Mouse (Mus musculus): ENCODE measurements around the gene Mkrn1. TPM values are rescaled to one million over a fixed set of nuclear protein-coding genes. Genes with fewer than 3 reads are reported as not detected.
"Not testable (repeated sequence)": the region's sequence is repeated elsewhere in the genome, so short reads cannot be mapped to it uniquely, and the experiment has no call there.

The Mkrn1 gene
- polyA plus RNA-seq, 1 experiment from 2014 or later: 247 TPM

- Histone ChIP-seq H3K4me3 (replicated peaks; ENCODE audit: low read length) (peak overlapping the region; percentile 95), H3K27ac (no peak overlapping the region; the same call in 1 of the 2 replicates), H3K27me3 (ENCODE audit: control insufficient read depth, insufficient read depth, low read length) (0 out of 2 replicates have a peak, but pooled peaks cover 10% of the 10 kb centered on the region), H3K4me1 (replicated peaks; ENCODE audit: control insufficient read depth, insufficient read depth, low read length) (peaks cover 22% of the 10 kb centered on the region; the same call in 1 of the 2 replicates), H3K4me2 (replicated peaks) (peak overlapping the region; percentile 70), H3K9ac (peak overlapping the region; percentile 91), H3K9me3 (ENCODE audit: control insufficient read depth, low read length) (no peaks in the 10 kb centered on the region), H3K36me3 (replicated peaks; ENCODE audit: control insufficient read depth, insufficient read depth) (no peaks in the 10 kb centered on the region)
- ATAC-seq (ENCODE audit: low FRiP score) (no peak), DNase-seq (ENCODE audit: low spot score) (no peak)
- 19% methylated on average over 9 of the region's 9 CpGs for WGBS
Measured at GRCm38 (mm10) chr6:39376775-39377174, 43.5 kb downstream of the Mkrn1 start.

- Histone ChIP-seq H3K27me3 (ENCODE audit: control insufficient read depth, insufficient read depth, low read length) (no peaks in the 10 kb centered on the region), H3K4me2 (replicated peaks) (no peak overlapping the region), H3K9me3 (ENCODE audit: control insufficient read depth, low read length) (no peaks in the 10 kb centered on the region), H3K36me3 (replicated peaks; ENCODE audit: control insufficient read depth, insufficient read depth) (no peaks in the 10 kb centered on the region), H3K27ac (no peak overlapping the region), H3K9ac (no peak overlapping the region), H3K4me3 (replicated peaks; ENCODE audit: low read length) (no peak overlapping the region), H3K4me1 (replicated peaks; ENCODE audit: control insufficient read depth, insufficient read depth, low read length) (peaks cover 22% of the 10 kb centered on the region; the same call in 1 of the 2 replicates)
- no peak for ATAC-seq (ENCODE audit: low FRiP score)
- 72% methylated on average over 4 of the region's 4 CpGs for WGBS
- no peak for DNase-seq (ENCODE audit: low spot score)
Measured at GRCm38 (mm10) chr6:39373301-39373955, 46.8 kb downstream of the Mkrn1 start.

- H3K9ac ChIP-seq: no peak overlapping the region
Measured at GRCm38 (mm10) chr6:39372727-39373126, 47.5 kb downstream of the Mkrn1 start.

GRCm38 (mm10) chr6:39372042-39372441 is 48.2 kb downstream of the Mkrn1 start:
- no peaks in the 10 kb centered on the region for H3K36me3 ChIP-seq (replicated peaks; ENCODE audit: control insufficient read depth, insufficient read depth)
- no peak overlapping the region for H3K4me2 ChIP-seq (replicated peaks)
- no peaks in the 10 kb centered on the region for H3K27me3 ChIP-seq (ENCODE audit: control insufficient read depth, insufficient read depth, low read length)
- ATAC-seq (ENCODE audit: low FRiP score) (no peak), DNase-seq (ENCODE audit: low spot score) (no peak)
- H3K9me3 ChIP-seq (ENCODE audit: control insufficient read depth, low read length): no peaks in the 10 kb centered on the region
- H3K4me3 ChIP-seq (replicated peaks; ENCODE audit: low read length): no peak overlapping the region
- H3K9ac ChIP-seq: no peak overlapping the region
- H3K4me1 ChIP-seq (replicated peaks; ENCODE audit: control insufficient read depth, insufficient read depth, low read length): peaks cover 19% of the 10 kb centered on the region; the same call in 1 of the 2 replicates
- no peak overlapping the region for H3K27ac ChIP-seq

More at GRCm38 (mm10) chr6:39372727-39373126, 47.5 kb downstream of the Mkrn1 start:
- H3K4me2 ChIP-seq (replicated peaks): no peak overlapping the region
- DNase-seq (ENCODE audit: low spot score) (no peak), ATAC-seq (ENCODE audit: low FRiP score) (no peak)
- 0 out of 2 replicates have a peak overlapping the region, but pooled peaks have one; percentile 20 for H3K27ac ChIP-seq
- WGBS: 63% methylated on average over 7 of the region's 7 CpGs
- H3K36me3 ChIP-seq (replicated peaks; ENCODE audit: control insufficient read depth, insufficient read depth): no peaks in the 10 kb centered on the region
- no peaks in the 10 kb centered on the region for H3K9me3 ChIP-seq (ENCODE audit: control insufficient read depth, low read length)
- H3K4me3 ChIP-seq (replicated peaks; ENCODE audit: low read length): no peak overlapping the region
- H3K4me1 ChIP-seq (replicated peaks; ENCODE audit: control insufficient read depth, insufficient read depth, low read length): peaks cover 20% of the 10 kb centered on the region; the same call in 1 of the 2 replicates
- H3K27me3 ChIP-seq (ENCODE audit: control insufficient read depth, insufficient read depth, low read length): no peaks in the 10 kb centered on the region

GRCm38 (mm10) chr6:39369631-39370030 is 50.6 kb downstream of the Mkrn1 start:
- DNase-seq (ENCODE audit: low spot score) (no peak), ATAC-seq (ENCODE audit: low FRiP score) (no peak)
- Histone ChIP-seq H3K9me3 (ENCODE audit: control insufficient read depth, low read length) (no peaks in the 10 kb centered on the region), H3K9ac (no peak overlapping the region), H3K27me3 (ENCODE audit: control insufficient read depth, insufficient read depth, low read length) (no peaks in the 10 kb centered on the region), H3K4me1 (replicated peaks; ENCODE audit: control insufficient read depth, insufficient read depth, low read length) (0 out of 2 replicates have a peak, but pooled peaks cover 4% of the 10 kb centered on the region), H3K4me2 (replicated peaks) (no peak overlapping the region), H3K27ac (no peak overlapping the region), H3K36me3 (replicated peaks; ENCODE audit: control insufficient read depth, insufficient read depth) (peaks cover 19% of the 10 kb centered on the region), H3K4me3 (replicated peaks; ENCODE audit: low read length) (no peak overlapping the region)
- WGBS: 81% methylated on average over 3 of the region's 3 CpGs

GRCm38 (mm10) chr6:39362684-39363083 is 57.6 kb downstream of the Mkrn1 start:
- H3K4me3 ChIP-seq (replicated peaks; ENCODE audit: low read length): no peak overlapping the region
- no peak overlapping the region for H3K4me2 ChIP-seq (replicated peaks)
- peaks cover 70% of the 10 kb centered on the region for H3K36me3 ChIP-seq (replicated peaks; ENCODE audit: control insufficient read depth, insufficient read depth)
- H3K27ac ChIP-seq: no peak overlapping the region
- no peaks in the 10 kb centered on the region for H3K4me1 ChIP-seq (replicated peaks; ENCODE audit: control insufficient read depth, insufficient read depth, low read length)
- DNase-seq (ENCODE audit: low spot score): no peak
- H3K9ac ChIP-seq: no peak overlapping the region
- no peaks in the 10 kb centered on the region for H3K27me3 ChIP-seq (ENCODE audit: control insufficient read depth, insufficient read depth, low read length)
- 94% methylated on average over 2 of the region's 2 CpGs for WGBS
- H3K9me3 ChIP-seq (ENCODE audit: control insufficient read depth, low read length): no peaks in the 10 kb centered on the region
- ATAC-seq (ENCODE audit: low FRiP score): no peak

- not testable (repeated sequence) for H3K27ac ChIP-seq; H3K4me2 ChIP-seq (replicated peaks); DNase-seq (ENCODE audit: low spot score); H3K4me3 ChIP-seq (replicated peaks; ENCODE audit: low read length); H3K27me3 ChIP-seq (ENCODE audit: control insufficient read depth, insufficient read depth, low read length); H3K9ac ChIP-seq; H3K9me3 ChIP-seq (ENCODE audit: control insufficient read depth, low read length); H3K4me1 ChIP-seq (replicated peaks; ENCODE audit: control insufficient read depth, insufficient read depth, low read length); ATAC-seq (ENCODE audit: low FRiP score)
- H3K36me3 ChIP-seq (replicated peaks; ENCODE audit: control insufficient read depth, insufficient read depth): peaks cover 81% of the 10 kb centered on the region
- 98% methylated on average over 9 of the region's 9 CpGs for WGBS
Measured at GRCm38 (mm10) chr6:39359207-39359606, 61.1 kb downstream of the Mkrn1 start.

- no peaks in the 10 kb centered on the region for H3K9me3 ChIP-seq (ENCODE audit: control insufficient read depth, low read length)
- WGBS: 44% methylated on average over 6 of the region's 6 CpGs
- no peak overlapping the region for H3K4me3 ChIP-seq (replicated peaks; ENCODE audit: low read length)
- no peak for DNase-seq (ENCODE audit: low spot score)
- H3K4me1 ChIP-seq (replicated peaks; ENCODE audit: control insufficient read depth, insufficient read depth, low read length): peaks cover 16% of the 10 kb centered on the region
- no peak for ATAC-seq (ENCODE audit: low FRiP score)
- peak overlapping the region; percentile 56; the same call in 1 of the 2 replicates for H3K27ac ChIP-seq
- no peak overlapping the region for H3K4me2 ChIP-seq (replicated peaks)
- H3K27me3 ChIP-seq (ENCODE audit: control insufficient read depth, insufficient read depth, low read length): no peaks in the 10 kb centered on the region
- peaks cover 71% of the 10 kb centered on the region for H3K36me3 ChIP-seq (replicated peaks; ENCODE audit: control insufficient read depth, insufficient read depth)
- no peak overlapping the region for H3K9ac ChIP-seq
Measured at GRCm38 (mm10) chr6:39348946-39349345, 71.3 kb downstream of the Mkrn1 start.

- 14% methylated on average over 4 of the region's 4 CpGs for WGBS
- ATAC-seq (ENCODE audit: low FRiP score): no peak
- Histone ChIP-seq H3K9me3 (ENCODE audit: control insufficient read depth, low read length) (no peaks in the 10 kb centered on the region), H3K27me3 (ENCODE audit: control insufficient read depth, insufficient read depth, low read length) (no peaks in the 10 kb centered on the region), H3K36me3 (replicated peaks; ENCODE audit: control insufficient read depth, insufficient read depth) (peaks cover 71% of the 10 kb centered on the region), H3K4me2 (replicated peaks) (no peak overlapping the region), H3K27ac (peak overlapping the region; percentile 64), H3K4me3 (replicated peaks; ENCODE audit: low read length) (no peak overlapping the region), H3K9ac (no peak overlapping the region), H3K4me1 (replicated peaks; ENCODE audit: control insufficient read depth, insufficient read depth, low read length) (peaks cover 16% of the 10 kb centered on the region)
- DNase-seq (ENCODE audit: low spot score): no peak
Measured at GRCm38 (mm10) chr6:39347880-39348814, 72.1 kb downstream of the Mkrn1 start.

Measured in hindbrain, embryonic 14.5 days (tissue).